Mouse (Mus musculus): Measurements from ENCODE around the gene Hhip.

Gene Hhip

DNA sequence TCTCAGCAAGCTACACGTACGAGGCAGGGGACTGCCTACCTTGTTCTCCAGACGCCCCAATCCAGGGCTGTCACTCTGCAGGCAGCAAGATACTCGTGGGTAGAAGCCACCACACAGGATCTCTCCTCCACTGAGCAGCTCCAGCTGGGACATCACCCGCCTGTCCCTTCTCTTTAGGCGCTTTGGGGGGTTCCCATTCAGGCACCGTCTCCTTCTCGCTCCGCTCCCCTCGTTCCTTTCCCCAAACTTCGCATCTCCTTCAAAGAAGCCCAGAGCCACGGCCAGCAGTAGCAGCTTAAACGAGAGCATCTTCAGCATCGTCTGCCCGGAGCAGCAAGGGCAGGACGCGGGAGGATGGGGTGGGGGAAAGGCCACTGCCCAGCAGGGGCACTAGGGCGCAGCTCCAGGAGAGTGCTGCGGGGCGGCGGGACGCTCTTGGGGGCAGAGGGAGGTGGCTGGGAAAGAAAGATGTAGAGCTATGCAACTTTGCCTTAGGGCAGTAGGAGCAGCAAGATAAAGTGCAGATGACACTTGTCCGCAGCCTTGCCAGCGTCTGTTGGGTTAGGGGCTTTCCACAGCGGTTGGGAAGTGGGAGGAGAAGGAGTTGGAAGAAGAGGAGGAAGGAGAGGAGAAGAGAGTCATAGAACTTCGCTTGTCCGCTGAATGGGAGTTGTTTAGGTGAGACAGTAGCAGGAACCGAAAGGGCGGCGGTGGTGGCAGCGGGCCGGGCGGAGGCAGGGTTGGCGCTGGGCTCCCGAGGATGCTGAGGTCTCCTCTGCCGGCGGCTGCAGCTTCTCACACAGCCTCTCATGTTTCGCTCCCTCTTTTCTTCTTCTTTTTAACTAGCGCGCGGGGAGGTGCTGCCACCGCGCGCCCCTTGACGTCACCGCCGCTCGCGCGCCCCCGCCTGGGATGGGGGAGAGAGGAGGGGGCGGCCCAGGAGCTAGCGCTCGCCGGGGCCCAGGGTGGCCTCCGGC is at the start of gene Hhip:
TSS of gene Hhip (minus strand) at position 809 of the 977 bp plus-strand sequence.
- peak; percentile 64 for DNase-seq (ENCODE audit: inconsistent ontology term)

DNA sequence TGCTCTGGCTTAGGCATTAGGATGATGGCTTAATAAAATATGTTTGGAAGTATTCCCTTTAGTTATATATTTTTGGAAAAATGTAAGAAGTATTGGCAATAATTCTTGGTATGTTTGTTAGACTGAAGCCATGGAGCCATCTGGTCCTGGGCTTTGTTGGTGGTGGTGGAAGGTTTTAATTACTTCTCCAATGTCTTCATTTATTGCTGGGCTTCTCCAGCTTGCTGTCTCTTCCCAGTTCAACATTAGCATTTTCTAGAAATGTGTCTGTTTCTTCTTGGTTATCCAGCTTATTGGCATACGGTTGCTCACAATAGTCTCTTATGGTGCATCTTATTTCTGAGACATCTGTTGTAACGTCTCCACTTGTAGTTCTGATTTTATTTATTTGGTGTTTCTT is 29.2 kb upstream of the Hhip start:
- no peak for DNase-seq (ENCODE audit: inconsistent ontology term)

DNA sequence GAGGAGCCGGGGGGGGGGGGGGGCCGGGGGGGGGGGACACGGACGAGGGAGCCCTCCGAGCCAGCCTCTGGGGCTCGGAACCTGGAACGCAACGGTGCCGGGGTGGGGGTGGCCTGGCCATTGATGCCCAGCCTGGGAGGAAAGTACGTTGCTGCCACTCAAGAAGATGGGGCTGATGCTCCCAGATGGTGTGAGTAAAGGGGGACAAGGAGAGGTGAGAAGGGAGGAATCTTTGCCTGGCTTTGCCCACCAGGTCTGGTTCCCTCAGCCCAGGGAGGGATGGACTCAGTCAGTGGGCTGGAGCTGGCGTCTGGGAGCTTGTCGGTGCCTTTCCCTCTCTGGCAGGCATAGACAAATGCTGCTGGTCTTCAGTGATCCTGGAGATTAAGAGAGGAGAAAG is 387 bp upstream of the Hhip start:
- DNase-seq (ENCODE audit: inconsistent ontology term), result peak; percentile 7

DNA sequence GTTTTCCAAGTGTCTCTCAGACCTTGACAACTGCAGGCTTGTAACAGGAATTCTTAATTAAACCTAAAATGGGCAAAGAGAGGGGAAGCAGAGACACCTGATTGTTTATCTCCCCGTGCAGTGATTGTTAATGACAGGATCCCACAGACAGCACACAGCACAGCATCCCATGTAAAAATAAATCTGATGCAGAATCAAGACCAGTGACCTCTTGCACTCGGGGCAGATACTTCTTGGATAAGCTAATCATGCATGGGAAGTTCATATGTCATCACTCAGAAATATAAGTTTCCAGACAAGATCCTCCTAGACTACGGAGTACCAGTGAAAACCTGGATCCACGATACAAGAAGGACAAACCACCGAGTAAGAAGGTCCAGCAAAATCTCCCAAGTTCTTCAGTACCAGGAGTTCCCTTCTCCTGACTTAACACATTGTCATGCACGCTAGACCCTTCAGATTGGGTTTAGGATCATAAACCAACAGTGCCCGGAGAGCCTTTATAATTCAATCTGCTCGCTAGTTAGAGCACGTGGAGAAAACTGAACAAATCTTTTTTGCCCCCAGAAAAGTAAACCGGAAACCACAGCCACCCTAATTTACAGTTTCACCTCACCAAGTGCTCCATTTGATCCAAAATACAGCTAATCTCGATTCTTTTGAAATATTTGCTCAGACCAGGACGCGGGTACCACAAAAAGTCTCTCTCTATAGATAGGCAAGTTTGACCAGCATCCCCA is 1.3 kb downstream of the Hhip start:
- DNase-seq (ENCODE audit: inconsistent ontology term), result no peak

DNA sequence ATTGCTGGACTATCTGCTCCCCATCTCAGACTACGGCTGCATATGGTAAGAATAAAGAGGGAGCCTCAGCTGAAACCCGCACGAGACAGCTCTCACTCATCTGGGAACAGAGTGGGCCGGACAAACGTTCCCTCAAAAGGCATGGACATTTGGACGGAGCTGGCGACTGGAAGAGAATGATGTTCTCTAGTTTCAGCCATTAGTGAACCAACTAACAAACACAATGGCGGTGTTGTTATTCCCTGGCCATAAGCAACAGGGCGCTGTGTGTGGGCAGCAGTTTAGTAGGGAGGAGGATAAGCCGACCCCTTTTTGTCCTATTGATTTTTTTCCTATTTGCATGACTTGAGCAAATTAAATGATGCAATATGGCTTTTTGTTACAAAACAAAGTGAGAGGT is 2.0 kb downstream of the Hhip start:
- peak; percentile 11 for DNase-seq (ENCODE audit: inconsistent ontology term)

DNA sequence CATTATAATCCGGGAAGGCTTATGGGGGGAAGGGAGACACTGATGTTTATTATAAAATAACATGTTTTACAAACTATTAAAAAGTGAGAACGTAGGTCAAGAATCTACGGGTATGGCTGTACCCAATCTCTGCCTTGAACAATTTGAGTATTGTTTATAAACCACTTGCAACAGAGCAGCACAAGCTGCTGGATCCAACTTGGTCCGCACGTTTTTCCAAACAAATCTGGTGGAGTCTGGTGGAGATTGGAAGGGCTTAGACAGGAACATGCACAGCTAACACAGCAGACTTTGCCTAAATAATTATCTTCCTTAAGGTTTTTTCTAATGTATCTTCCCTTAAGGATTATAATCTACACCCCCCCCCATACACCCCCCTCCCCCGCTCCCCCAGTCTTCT is 2.7 kb downstream of the Hhip start:
- DNase-seq (ENCODE audit: inconsistent ontology term), result no peak

DNA sequence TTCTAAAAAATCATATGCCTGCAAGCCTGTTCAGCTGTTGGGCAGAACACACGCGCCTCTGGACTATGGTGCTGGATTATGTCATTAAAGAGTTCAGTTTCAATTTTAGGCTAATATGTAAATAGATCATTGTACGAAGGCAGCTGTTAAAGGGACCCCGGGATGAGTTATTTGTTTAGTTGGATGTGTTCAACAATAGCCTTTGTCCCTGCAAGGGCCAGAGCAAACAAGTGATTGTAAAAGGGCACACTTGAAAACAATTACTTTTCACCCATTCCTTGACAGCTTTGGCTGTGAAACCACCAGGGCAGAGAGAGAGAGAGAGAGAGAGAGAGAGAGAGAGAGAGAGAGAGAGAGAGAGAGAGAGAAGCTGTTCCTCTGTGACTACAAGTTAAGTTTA is 3.6 kb downstream of the Hhip start:
- no peak for DNase-seq (ENCODE audit: inconsistent ontology term)

DNA sequence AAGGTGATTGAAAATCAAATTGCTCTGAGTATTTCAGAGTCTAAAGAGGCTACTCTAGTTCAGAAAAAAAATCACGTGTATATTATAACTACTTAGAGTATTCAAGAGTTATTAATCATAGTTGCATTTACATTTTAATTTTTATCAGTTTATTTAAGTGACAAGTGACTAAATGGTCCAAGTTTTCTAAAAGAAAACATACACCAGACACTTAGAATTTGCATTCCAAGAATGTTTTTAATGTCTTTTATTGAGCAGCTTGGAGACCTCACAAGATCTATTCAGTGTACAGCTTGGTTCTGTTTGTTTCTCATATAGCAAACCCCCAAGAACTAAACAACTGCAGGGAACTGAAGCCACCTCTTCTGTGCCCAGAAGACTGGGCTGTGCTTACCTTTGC is 5.0 kb downstream of the Hhip start:
- DNase-seq (ENCODE audit: inconsistent ontology term), result no peak

DNA sequence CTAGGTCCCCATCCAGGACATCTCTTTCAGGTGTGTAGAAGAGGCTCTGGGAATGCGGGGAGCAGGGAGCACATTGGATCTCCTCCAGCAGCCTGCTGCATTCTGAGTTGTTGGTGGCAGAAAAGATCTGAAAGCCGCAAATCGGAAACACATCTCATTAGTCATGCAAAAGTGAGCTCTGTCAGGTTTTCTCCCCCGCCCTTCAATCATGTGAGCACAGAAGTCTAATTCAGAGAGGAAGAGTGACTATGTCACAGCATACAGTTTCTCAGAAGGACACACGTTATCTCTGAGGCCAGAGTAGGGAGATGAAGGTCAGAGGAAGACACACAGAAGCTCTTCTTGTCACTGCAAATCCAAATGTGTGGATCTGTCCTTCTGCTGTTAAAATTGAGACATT is 6.3 kb downstream of the Hhip start:
- DNase-seq (ENCODE audit: inconsistent ontology term), result no peak

DNA sequence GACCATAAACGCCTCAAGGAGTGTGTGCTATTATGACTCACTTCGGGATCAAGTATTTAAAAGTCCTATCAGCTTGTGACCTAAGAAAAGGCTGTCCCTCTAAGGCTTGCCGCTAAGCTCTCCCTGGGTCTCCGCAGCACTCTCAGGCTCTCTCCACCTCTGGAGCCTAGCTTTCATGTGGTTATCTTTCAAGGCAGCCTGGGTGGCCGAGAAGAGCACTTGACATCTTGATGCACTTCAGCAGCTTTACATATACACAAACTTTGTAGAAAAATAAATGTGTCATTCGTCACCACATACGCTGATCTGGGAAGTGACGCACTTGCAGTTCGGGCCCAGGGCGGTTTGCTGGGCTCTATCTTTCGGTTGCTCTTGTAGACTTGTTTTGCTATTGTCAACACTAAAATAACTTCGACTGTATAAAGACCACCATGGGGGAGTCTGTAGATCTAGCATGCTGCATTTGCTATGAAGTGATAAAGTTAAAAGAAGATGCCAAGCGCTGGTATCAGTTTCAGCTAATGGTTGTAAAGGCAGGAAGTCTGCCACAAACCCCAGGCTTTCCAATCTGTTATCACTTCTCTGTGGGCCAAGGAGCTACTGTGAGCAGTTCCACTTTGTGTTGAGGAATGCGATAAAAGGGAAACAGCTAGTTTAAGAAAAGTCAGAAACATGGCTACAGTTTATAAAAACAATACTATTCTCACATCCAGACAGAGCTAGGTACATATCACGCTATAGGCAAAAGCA is 8.4 kb downstream of the Hhip start:
- DNase-seq (ENCODE audit: inconsistent ontology term), result no peak

DNA sequence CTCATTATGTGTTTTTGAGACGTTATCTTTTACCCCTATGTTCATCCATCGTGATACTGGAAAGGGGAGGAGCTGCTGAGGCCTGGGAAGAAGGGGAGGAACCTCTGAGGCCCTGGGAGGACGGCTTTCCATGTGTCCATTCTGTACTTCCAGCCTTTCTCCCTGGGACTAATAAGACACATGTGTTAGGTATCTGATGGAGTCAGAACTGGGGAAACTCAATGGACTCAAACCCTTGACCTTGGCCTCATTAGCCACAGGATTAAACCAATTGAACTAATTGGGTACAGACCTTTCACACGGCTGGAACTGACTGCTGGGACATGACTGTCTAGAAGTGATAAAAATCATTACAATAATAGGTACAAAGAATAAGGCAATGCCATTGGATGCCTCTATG is 9.6 kb downstream of the Hhip start:
- no peak for DNase-seq (ENCODE audit: inconsistent ontology term)

DNA sequence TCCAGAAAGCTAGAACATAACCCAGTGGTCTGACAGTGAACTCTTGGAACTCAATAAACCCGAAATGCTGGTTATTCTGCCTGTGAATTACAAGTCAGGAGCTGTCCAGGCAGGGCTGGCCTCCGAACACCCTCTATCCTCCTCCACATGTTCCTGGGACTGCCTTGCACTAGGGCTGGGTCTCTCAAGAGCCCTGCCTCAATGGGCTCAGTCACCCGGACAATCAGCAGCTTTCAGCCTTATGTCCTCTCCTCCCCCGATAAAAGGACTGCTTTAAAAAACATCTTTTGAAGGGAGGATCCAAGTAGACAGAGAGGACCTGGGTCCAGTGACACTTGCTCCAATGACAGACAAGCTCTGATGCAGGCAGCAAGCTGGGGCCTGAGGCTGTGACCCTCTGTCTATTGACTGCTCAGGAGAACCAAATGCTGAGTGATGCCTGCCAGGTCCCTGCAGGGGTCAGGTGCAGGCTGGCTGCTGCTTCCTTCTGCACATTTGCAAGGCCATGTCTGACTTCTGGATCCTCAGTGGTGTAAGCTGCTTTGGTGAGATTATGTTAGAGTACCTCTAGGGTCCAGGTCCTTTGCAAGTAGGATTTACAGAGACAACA is 20.1 kb downstream of the Hhip start:
- DNase-seq (ENCODE audit: inconsistent ontology term), result no peak

DNA sequence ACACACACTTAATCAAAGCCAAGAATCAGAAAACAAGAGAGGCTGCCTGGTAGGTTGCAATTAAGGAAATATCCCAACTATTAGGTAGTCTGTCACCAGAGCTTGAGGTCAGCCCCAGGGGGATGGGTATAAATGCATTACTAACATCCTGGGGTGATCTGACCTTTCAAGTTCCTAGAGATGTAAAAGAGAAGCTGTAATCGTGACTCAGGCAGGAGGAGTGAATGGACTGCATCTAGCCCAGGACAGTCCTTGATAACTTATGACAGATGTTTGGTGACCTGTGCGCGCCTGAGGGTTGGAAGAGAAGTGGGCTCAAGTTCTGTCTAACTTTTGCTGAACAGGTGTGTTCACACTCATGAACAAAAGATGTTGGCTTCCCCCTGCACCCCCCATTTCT is 25.2 kb downstream of the Hhip start:
- DNase-seq (ENCODE audit: inconsistent ontology term), result peak; percentile 64

DNA sequence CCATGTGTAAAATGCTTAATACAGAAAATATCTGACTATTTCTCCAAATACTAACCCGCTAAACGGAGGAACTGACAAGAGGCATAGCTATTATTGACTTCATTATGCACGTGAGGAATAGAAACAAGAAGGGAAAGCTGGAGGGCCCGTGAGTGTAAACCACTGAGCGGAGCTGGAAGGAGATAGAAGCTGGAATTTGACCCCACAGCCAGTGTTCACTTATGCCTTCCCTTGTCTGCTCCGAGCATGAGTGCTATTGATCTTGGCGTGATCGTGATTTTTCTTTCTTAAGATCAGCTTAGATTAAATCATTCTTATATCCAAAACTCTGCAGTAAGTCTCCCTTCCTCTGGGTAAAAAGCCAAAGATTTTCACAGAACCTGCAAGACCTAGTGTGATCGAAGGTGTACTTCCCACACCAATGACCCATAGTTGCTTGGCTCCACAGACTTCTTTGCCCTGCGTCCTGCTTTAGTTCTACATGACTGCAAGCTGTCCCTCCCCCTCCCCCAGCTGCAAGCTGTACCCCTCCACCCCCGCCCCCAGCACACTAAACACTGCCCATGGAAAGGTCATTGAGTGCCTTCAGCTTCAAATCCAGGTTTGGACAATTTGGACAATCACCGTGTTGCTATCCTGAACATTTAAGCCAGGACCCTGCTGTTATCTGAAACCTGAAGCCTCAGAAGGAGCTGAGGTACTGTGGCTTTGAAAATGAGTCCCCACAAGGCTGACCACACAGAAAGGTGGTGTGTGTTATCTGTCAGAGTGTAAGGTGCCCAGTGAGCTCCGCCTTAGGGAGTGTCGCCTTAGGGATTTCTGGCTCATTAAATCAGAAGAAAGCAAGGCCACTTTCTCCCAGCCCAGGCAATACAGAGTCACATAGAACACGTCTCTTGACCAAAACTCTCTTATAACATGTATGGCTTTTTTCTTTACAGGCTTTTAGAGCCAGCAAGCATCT is 26.2 kb downstream of the Hhip start:
- DNase-seq (ENCODE audit: inconsistent ontology term), result no peak

DNA sequence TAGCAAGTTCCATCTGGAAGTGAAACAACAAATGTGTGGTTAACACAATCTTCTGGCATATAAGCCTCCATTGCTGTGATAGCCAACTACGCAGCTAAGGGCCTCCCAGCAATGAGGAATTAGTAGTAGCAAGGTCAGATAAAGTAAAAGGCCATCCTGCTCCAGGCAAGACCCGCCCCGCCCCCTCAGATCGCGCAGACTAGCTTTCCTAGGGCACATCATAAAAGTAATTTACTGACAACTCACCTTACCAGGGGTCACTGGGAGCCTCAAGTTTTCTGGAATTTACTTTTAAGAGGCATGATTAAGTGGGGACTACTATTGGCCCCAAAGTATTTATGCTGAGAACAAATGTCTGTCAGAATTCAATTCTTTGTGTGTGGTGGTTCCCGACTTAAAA is 28.2 kb downstream of the Hhip start:
- no peak for DNase-seq (ENCODE audit: inconsistent ontology term)

DNA sequence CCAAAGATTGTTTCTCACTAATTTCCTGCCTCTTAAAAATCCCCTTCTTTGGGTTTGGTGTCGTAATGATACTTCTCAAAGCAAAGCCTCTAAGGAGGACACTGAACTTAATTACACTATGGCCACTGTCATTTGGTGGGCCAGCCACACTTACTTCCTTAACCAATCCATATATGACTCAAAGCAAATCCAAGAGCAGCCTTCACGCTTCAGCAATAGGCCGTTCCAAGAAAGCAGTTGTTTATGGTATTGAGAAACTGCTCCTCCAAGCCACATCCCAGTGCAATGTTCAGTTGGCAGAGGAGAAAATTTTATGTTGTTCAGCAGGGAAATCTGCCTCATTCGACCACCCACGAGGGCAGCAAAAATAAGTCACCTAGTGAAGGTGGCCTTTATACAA is 37.3 kb downstream of the Hhip start:
- DNase-seq (ENCODE audit: inconsistent ontology term), result no peak

DNA sequence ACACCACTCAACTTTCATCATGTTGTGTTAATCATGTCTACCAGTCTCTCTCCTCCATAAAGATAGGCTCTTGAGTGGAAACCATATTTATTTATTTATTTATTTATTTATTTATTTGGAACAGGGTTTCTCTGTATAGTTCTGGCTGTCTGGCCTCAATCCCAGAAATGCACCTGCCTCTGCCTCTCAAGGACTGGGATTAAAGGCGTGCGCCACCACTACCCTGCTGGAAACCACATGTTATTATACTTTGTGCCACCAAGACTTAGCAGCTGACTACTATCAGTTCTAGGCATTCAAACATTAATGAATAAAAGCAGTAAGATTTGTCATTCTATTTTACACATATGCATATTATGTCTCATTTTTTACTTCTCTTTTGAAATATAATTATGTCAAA is 42.0 kb downstream of the Hhip start:
- DNase-seq (ENCODE audit: inconsistent ontology term), result no peak

DNA sequence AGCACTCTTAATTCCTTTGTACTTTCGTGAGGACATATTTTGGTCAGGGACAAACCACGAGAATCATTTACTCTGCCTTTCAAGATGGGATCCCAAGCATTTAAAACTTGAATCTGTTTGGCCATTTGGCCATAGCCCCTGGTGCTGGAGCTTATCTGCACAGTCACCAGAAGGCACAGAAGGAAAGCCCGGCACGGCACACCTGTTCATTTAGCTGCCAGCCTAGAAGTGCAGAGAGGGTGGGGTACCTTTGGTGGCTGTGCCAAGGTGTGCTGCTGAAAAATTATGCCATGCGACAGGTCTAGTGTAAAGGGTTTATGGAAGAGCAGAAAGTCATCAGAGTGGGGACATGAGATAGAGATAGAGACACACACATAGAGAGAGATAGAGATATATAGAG is 53.4 kb downstream of the Hhip start:
- no peak for DNase-seq (ENCODE audit: inconsistent ontology term)

DNA sequence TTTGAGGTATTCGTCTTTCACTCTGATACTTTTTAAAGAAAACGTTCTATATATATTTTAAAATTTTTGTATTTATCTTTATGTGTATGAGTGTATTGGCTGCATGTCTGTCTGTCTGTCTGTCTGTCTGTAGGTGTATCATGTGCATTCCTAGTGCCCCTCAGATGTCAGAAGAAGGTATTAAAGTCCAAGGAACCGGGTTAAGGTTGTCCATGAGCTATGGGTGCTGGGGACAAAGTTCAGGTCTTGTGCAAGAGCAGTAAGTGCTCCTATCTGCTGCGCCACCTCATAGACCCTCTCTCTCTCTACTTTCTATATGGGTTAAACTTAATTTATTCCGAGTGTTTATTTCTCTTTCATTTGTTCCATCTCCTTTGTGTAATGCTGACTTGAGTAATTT is 55.5 kb downstream of the Hhip start:
- no peak for DNase-seq (ENCODE audit: inconsistent ontology term)

DNA sequence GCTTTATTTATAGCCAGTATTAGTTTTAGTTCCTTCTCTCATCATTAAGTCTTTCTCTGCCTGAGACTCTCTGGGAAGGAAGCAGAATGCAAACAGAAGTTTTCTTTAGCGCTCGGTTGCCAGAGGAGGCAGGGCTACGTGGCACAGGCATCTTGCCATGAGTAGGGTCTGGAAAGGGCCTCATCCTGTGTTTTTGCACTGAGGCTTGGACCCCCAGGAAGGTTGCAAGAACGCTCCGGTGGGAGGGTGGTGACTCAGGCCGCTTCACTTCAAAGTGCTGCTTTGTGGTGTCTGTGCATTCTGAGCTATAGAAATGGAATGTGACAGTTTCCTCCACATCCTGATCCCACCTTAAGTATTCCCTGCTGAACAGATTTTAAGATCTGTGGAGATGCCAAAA is 62.7 kb downstream of the Hhip start:
- peak; percentile 38 for DNase-seq (ENCODE audit: inconsistent ontology term)

DNA sequence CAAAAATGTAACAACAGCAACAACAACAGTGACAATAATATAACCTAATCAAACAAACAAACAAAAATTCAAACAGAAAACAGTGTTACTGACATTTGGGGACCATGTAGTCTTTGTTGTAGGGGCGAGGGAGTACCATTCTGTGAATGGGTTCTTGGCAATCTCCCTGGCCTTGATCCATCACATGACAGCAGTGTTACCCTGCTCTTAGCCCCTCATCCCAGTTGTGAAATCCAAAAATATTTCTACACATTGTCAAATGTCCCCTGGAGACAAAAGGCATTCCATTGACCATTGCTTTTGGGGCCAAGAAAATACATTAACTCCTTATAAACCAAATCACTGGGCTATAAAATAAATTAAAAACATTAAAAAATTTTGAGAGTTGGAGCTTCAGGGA is 64.3 kb downstream of the Hhip start:
- no peak for DNase-seq (ENCODE audit: inconsistent ontology term)

All from Muller cell, postnatal 12 days (primary cell).